In the genomic region with DNA sequence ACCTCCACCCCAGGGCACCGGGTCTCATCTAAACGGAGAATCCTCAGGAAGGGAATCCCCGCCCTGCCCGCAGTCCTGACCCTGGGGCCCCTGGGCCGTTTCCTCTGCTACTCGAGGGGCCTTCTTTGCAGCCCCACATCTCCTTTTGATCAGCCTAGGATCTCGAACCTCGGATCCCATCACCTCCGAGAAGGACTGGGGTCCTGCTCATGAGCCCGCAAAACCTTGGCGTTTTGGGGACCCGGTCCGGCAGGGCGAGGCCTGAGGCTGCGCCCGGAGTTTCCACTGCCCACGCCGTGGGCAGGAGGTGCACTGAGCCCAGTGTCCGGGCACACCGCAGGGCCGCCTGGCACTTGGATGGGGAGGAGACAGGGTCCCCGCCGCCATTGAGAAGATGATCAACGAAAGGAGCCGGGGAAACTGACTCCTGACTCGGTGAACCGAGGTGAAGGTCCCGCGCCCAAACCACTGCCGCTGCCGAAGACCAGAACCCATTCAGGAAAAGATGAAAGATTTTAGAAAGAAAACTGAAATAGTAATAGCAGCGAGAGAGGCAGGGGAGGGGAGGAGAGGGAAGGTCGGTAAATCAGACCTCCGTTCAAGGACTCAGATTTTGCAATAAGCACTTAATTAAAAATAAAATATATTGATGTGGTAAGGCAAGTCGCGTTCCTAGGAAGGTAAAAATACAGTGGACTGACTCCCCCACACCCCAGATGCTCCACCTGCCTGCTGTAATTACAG, we compare ENCODE assay signal across 8 mouse cellular contexts.
DNase-seq lines count a peak whose midpoint lies in the region; ATAC-seq and TF ChIP-seq lines count a peak whose summit lies in the region.

No protein-coding gene starts in this region.

- H3K36me3 ChIP-seq in ES-E14 (ENCODE audit: control insufficient read depth, insufficient read depth, low read length, poor library complexity, severe bottlenecking), result no peaks in the 10 kb centered on the region
- no peaks in the 10 kb centered on the region for H3K36me3 ChIP-seq in forebrain, embryonic 14.5 days (ENCODE audit: control insufficient read depth, insufficient read depth, low read length)
- H3K36me3 ChIP-seq in limb, embryonic 13.5 days, result no peaks in the 10 kb centered on the region

- H3K27me3 ChIP-seq in forebrain, embryonic 14.5 days (replicated peaks; ENCODE audit: control insufficient read depth, insufficient read depth, low read length), result no peaks in the 10 kb centered on the region
- peaks cover 54% of the 10 kb centered on the region for H3K27me3 ChIP-seq in limb, embryonic 13.5 days

- 8% methylated on average over 36 of the region's 36 CpGs for WGBS in forebrain, embryonic 14.5 days
- WGBS in limb, embryonic 13.5 days, result 3% methylated on average over 36 of the region's 36 CpGs

- peak; percentile 16 to 21 for DNase-seq in cerebellum, postnatal 25 days
- no peak for DNase-seq in cerebellum, adult 9-10 months
- no peak for DNase-seq in ES-E14 (ENCODE audit: low read depth, low spot score)
- no peak for DNase-seq in forebrain, embryonic 14.5 days (ENCODE audit: low spot score)
- DNase-seq in neural tube, embryonic 10.5 days (ENCODE audit: extremely low spot score, low spot score), result peak; percentile 51
- no peak for DNase-seq in ovary, postnatal 10 days (ENCODE audit: low spot score)

- peaks cover 2 to 6% of the 10 kb centered on the region in 2 experiments; a peak in 2 of 4 replicates for H3K4me1 ChIP-seq in ES-E14 (ENCODE audit: control insufficient read depth in 2 of 2, insufficient read depth in 2 of 2, low read length in 2 of 2, poor library complexity in 1 of 2)
- peaks cover 15% of the 10 kb centered on the region; the same call in 1 of the 2 replicates for H3K4me1 ChIP-seq in forebrain, embryonic 14.5 days (ENCODE audit: control insufficient read depth, insufficient read depth, low read length)
- H3K4me1 ChIP-seq in limb, embryonic 13.5 days, result peaks cover 13% of the 10 kb centered on the region

- 0 out of 2 replicates have a peak overlapping the region, but pooled peaks have one; percentile 34 for H3K9ac ChIP-seq in ES-E14 (ENCODE audit: insufficient read depth, low read depth, low read length, poor library complexity, severe bottlenecking)
- H3K9ac ChIP-seq in forebrain, embryonic 14.5 days (ENCODE audit: low read length), result peak overlapping the region; percentile 65
- peak overlapping the region; percentile 25; the same call in 1 of the 2 replicates for H3K9ac ChIP-seq in limb, embryonic 13.5 days

- peak overlapping the region; percentile 57 to 61 for H3K4me3 ChIP-seq in ES-E14 (ENCODE audit: insufficient read depth in 1 of 2, low read depth in 1 of 2, low read length in 2 of 2, poor library complexity in 1 of 2, severe bottlenecking in 1 of 2)
- H3K4me3 ChIP-seq in forebrain, embryonic 14.5 days (ENCODE audit: low read depth, low read length), result peak overlapping the region; percentile 32
- peak overlapping the region; percentile 39 for H3K4me3 ChIP-seq in limb, embryonic 13.5 days

- H3K4me2 ChIP-seq in forebrain, embryonic 14.5 days (ENCODE audit: low read length), result peak overlapping the region; percentile 68
- H3K4me2 ChIP-seq in limb, embryonic 13.5 days (replicated peaks), result peak overlapping the region; percentile 64

- in situ Hi-C loops in ES-E14 (cut with MboI; ENCODE audit: low sequenced_read_pairs in 2 of 2, unreplicated experiment in 2 of 2), result no loop called here

- H3K27ac ChIP-seq in ES-E14 (ENCODE audit: insufficient read depth, low read depth, low read length, poor library complexity, severe bottlenecking), result no peak overlapping the region
- peak overlapping the region; percentile 82 for H3K27ac ChIP-seq in forebrain, embryonic 14.5 days (ENCODE audit: low read depth, low read length)
- no peak overlapping the region for H3K27ac ChIP-seq in limb, embryonic 13.5 days

- H3K9me3 ChIP-seq in ES-E14 (ENCODE audit: control insufficient read depth, insufficient read depth, low read depth, low read length), result no peaks in the 10 kb centered on the region
- H3K9me3 ChIP-seq in forebrain, embryonic 14.5 days (replicated peaks; ENCODE audit: control insufficient read depth, low read length), result no peaks in the 10 kb centered on the region
- H3K9me3 ChIP-seq in limb, embryonic 13.5 days, result no peaks in the 10 kb centered on the region

- peak; percentile 19; the same call in 1 of the 2 replicates for ATAC-seq in forebrain, embryonic 14.5 days
- no peak for ATAC-seq in limb, embryonic 13.5 days (ENCODE audit: low FRiP score, low read depth)
- no peak for ATAC-seq in frontal cortex, adult (ENCODE audit: low TSS enrichment)

TF ChIP-seq in ES-E14, 5 proteins besides CTCF, POLR2A, EP300 and RAD21:
- TF ChIP-seq MAFK (IDR thresholded peaks at IDR 0.05; ENCODE audit: insufficient read depth, low read depth, low read length), result no peak
- TF ChIP-seq ZNF384 (IDR thresholded peaks at IDR 0.05; ENCODE audit: low read depth, low read length), result no peak
- no peak for TF ChIP-seq HCFC1 (IDR thresholded peaks at IDR 0.05; ENCODE audit: borderline replicate concordance, insufficient read depth, low read length)
- no peak for TF ChIP-seq CHD2 (IDR thresholded peaks at IDR 0.05; ENCODE audit: low read depth, low read length)
- TF ChIP-seq ZC3H11A (IDR thresholded peaks at IDR 0.05; ENCODE audit: borderline replicate concordance, low read depth, low read length), result no peak

Comparison
In these comparisons a context has a peak if more than half of its experiments do, and no peak if none do; other contexts are left out.
1. DNase-seq: peak in cerebellum, postnatal 25 days (2 of 2) and neural tube, embryonic 10.5 days (single experiment); none in cerebellum, adult 9-10 months (single experiment), ES-E14 (single experiment), forebrain, embryonic 14.5 days (single experiment) and ovary, postnatal 10 days (single experiment).
2. Peak in every context shown above with its lines, with median percentiles within 50 percentile points of each other: H3K4me3 ChIP-seq and H3K9ac ChIP-seq.